Mouse (Mus musculus): ENCODE results near the gene Adam34. TPM values are rescaled to one million over a fixed set of nuclear protein-coding genes. Genes with fewer than 3 reads are reported as not detected.
"Not testable (repeated sequence)": the region's sequence is repeated elsewhere in the genome, so short reads cannot be mapped to it uniquely, and the experiment has no call there.

Gene Adam34
- polyA plus RNA-seq (2014; fragmentation: Nextera tagmentation; extraction: Ambion mirVana): not detected in 2 replicates

DNA sequence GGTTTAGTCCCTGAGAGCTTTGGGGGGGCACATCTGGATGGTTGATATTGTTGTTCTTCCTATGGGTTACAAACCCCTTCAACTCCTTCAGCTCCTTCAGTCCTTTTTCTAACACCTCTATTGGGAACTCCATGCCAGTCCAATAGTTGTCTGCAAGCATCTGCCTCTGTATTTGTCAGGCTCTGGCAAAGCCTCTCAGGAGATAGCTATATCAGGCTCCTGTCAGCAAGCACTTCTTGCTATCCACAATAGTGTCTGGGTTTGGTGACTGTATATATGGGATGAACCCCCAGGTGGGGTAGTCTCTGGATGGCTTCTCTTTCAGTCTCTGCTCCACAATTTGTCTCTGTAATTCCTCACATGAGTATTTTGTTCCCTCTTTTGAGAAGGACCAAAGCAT lies at the start of gene Adam34:
Adam34 (minus strand) TSS at position 101 of the 400 bp plus-strand sequence.
- Histone ChIP-seq H3K9ac (ENCODE audit: low read length) (no peak within 1 kb of the TSS), H3K9me3 (ENCODE audit: control insufficient read depth, low read length) (no peaks in the 10 kb centered on the region), H3K27me3 (ENCODE audit: control insufficient read depth, insufficient read depth, low read length) (no peaks in the 10 kb centered on the region), H3K4me2 (ENCODE audit: low read depth) (no peak within 1 kb of the TSS), H3K4me1 (ENCODE audit: control insufficient read depth, insufficient read depth, low read length) (no peaks in the 10 kb centered on the region), H3K27ac (ENCODE audit: low read depth, low read length) (no peak within 1 kb of the TSS), H3K4me3 (ENCODE audit: low read depth, low read length) (no peak within 1 kb of the TSS), H3K36me3 (ENCODE audit: control insufficient read depth, insufficient read depth, low read length) (no peaks in the 10 kb centered on the region)
- ATAC-seq (ENCODE audit: insufficient read depth, low FRiP score, low TSS enrichment) (no peak), DNase-seq (ENCODE audit: low spot score) (no peak)

DNA sequence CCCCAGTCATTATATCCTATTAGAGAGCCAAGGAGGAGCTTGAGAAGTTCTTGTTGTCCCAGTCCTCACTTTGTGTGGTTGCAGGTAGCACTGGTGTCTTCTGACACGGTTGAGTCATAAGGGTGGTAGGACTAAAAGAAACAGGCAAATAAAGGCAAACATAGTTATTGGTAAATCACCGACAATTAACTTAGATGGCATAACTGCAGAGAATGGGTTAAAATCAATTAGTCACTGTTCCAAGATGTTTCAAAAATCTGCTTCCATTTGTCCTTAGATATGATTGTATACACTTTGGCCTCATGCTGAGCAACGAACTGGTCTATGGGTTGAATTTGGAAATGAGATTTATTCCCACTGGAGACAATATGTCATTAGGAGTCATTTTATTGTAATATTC lies 82.7 kb downstream of the Adam34 start, which contains the start of gene Gm5346:
Gm5346 (minus strand) TSS at position 101 of the 400 bp plus-strand sequence.
- 88% methylated on average over 3 of the region's 3 CpGs for WGBS
- ATAC-seq (ENCODE audit: insufficient read depth, low FRiP score, low TSS enrichment) (no peak), DNase-seq (ENCODE audit: low spot score) (no peak)
- H3K27me3 ChIP-seq (ENCODE audit: control insufficient read depth, insufficient read depth, low read length): no peaks in the 10 kb centered on the region
- no peaks in the 10 kb centered on the region for H3K9me3 ChIP-seq (ENCODE audit: control insufficient read depth, low read length)
- H3K4me1 ChIP-seq (ENCODE audit: control insufficient read depth, insufficient read depth, low read length): no peaks in the 10 kb centered on the region
- no peak within 1 kb of the TSS for H3K4me2 ChIP-seq (ENCODE audit: low read depth)
- no peak within 1 kb of the TSS for H3K9ac ChIP-seq (ENCODE audit: low read length)
- no peak within 1 kb of the TSS for H3K4me3 ChIP-seq (ENCODE audit: low read depth, low read length)
- no peaks in the 10 kb centered on the region for H3K36me3 ChIP-seq (ENCODE audit: control insufficient read depth, insufficient read depth, low read length)
- no peak within 1 kb of the TSS for H3K27ac ChIP-seq (ENCODE audit: low read depth, low read length)

DNA sequence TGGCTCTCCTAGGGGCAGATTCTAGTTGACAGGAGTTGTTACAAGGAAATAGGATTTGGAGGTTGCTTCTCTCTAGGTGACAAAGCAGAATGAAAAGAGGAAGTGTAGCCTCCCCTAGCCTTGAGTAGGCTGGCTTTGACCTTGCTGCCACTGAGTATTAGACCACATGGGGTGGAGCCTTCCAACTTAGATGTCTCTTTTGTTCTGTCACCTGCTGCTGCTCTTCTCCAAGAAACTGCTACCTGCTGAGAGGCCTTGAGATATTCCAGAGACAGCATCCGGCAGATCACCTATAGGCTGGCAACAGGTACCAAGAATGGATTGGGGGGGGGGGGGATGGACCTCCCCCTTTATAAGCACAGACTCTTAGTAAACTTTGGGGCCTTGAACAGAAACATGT lies 93.8 kb downstream of the Adam34 start:
- H3K4me2 ChIP-seq (ENCODE audit: low read depth): no peak overlapping the region
- no peak overlapping the region for H3K4me3 ChIP-seq (ENCODE audit: low read depth, low read length)
- H3K9me3 ChIP-seq (ENCODE audit: control insufficient read depth, low read length): no peaks in the 10 kb centered on the region
- H3K9ac ChIP-seq (ENCODE audit: low read length): no peak overlapping the region
- WGBS: 88% methylated on average over 1 of the region's 1 CpGs
- ATAC-seq (ENCODE audit: insufficient read depth, low FRiP score, low TSS enrichment) (no peak), DNase-seq (ENCODE audit: low spot score) (no peak)
- no peak overlapping the region for H3K27ac ChIP-seq (ENCODE audit: low read depth, low read length)
- no peaks in the 10 kb centered on the region for H3K4me1 ChIP-seq (ENCODE audit: control insufficient read depth, insufficient read depth, low read length)
- H3K36me3 ChIP-seq (ENCODE audit: control insufficient read depth, insufficient read depth, low read length): no peaks in the 10 kb centered on the region
- H3K27me3 ChIP-seq (ENCODE audit: control insufficient read depth, insufficient read depth, low read length): no peaks in the 10 kb centered on the region

DNA sequence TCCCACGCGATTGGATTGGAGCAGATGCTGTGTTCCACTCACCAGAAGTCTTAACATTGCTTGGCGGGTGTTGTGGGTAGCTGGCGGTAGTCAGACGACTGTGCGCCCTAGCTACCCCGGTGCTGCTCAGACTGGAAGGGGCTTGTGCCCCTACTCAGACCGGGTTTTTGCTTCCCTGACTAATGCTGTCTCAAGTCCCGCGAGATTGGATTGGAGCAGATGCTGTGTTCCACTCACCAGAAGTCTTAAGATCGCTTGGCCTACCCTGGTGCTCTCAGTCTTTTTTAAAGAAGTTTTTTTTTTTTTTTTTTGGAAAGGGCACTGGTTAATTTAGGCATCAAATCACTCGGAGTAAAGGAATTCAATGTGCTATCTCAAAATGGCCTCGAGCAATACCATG lies 106.2 kb downstream of the Adam34 start:
- not testable (repeated sequence) for H3K27me3 ChIP-seq (ENCODE audit: control insufficient read depth, insufficient read depth, low read length); H3K4me1 ChIP-seq (ENCODE audit: control insufficient read depth, insufficient read depth, low read length); H3K9me3 ChIP-seq (ENCODE audit: control insufficient read depth, low read length); DNase-seq (ENCODE audit: low spot score); H3K4me3 ChIP-seq (ENCODE audit: low read depth, low read length); H3K36me3 ChIP-seq (ENCODE audit: control insufficient read depth, insufficient read depth, low read length); H3K27ac ChIP-seq (ENCODE audit: low read depth, low read length); ATAC-seq (ENCODE audit: insufficient read depth, low FRiP score, low TSS enrichment); H3K9ac ChIP-seq (ENCODE audit: low read length); H3K4me2 ChIP-seq (ENCODE audit: low read depth)
- 83% methylated on average over 13 of the region's 13 CpGs for WGBS

DNA sequence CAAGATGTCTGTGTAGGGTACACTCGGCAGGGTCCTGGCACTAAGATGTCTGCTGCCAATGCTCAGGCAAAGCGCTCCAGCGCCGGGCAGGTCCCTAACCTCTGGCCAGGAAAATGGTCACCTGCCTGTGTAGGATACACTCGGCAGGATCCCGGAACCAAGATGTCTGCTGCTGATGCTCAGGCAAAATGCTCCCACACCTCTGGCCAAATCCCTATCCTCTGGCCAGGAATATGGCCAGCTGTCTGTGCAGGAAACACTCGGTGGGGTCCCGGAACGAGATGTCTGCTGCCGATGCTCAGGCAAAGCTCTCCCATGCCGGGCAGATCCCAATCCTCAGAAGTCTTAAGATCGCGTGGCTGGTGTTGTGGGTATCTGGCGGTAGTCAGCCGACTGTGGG lies 106.7 kb downstream of the Adam34 start:
- H3K9ac ChIP-seq (ENCODE audit: low read length); ATAC-seq (ENCODE audit: insufficient read depth, low FRiP score, low TSS enrichment); H3K27me3 ChIP-seq (ENCODE audit: control insufficient read depth, insufficient read depth, low read length); H3K4me1 ChIP-seq (ENCODE audit: control insufficient read depth, insufficient read depth, low read length); H3K9me3 ChIP-seq (ENCODE audit: control insufficient read depth, low read length); H3K27ac ChIP-seq (ENCODE audit: low read depth, low read length); H3K4me2 ChIP-seq (ENCODE audit: low read depth); DNase-seq (ENCODE audit: low spot score); H3K36me3 ChIP-seq (ENCODE audit: control insufficient read depth, insufficient read depth, low read length); H3K4me3 ChIP-seq (ENCODE audit: low read depth, low read length): not testable (repeated sequence)
- WGBS: 94% methylated on average over 15 of the region's 15 CpGs

Other genes starting within 250 kb of the Adam34 start
- not detected in 2 replicates for gene Adam26b, start 181.9 kb downstream of the Adam34 start, polyA plus RNA-seq (2014; fragmentation: Nextera tagmentation; extraction: Ambion mirVana)
- gene Adam26a, start 133.3 kb downstream of the Adam34 start, polyA plus RNA-seq (2014; fragmentation: Nextera tagmentation; extraction: Ambion mirVana): not detected in 2 replicates
- not detected in 2 replicates for gene Gm5346, start 82.8 kb downstream of the Adam34 start, polyA plus RNA-seq (2014; fragmentation: Nextera tagmentation; extraction: Ambion mirVana)